Mouse (Mus musculus) intestine, embryonic 14.5 days (tissue): Measurements from ENCODE around the gene Tmem121. TPM values are rescaled to one million over a fixed set of nuclear protein-coding genes. Genes with fewer than 3 reads are reported as not detected.

Experiments used
- ATAC-seq: fragments of 200-750 bp; cut with Nextera tagmentation; replicated peaks from 2 replicates; pipeline ENCODE4 v1.8.0; 2017; ENCODE audit warnings: low read depth, moderate number of reproducible peaks, moderate TSS enrichment, moderate library complexity; ENCODE audit not compliant: low FRiP score, low TSS enrichment
- DNase-seq: peaks from one replicate; pipeline ENCODE4 v3.0.0-alpha.2; 2018; ENCODE audit warnings: low spot score
- H3K27ac ChIP-seq: fragments of 300-500 bp; sonication (generic); 2 replicates; pipeline ENCODE4 v1.5.1; 2014; ENCODE audit warnings: low read depth, mild to moderate bottlenecking, control low read depth
- H3K27me3 ChIP-seq: fragments of 300-500 bp; sonication (generic); replicated peaks from 2 replicates; pipeline ENCODE4 v1.6.1; 2014; ENCODE audit warnings: low read length, control low read depth; ENCODE audit not compliant: control insufficient read depth, insufficient read depth
- H3K36me3 ChIP-seq: fragments of 300-500 bp; sonication (generic); 2 replicates; pipeline ENCODE4 v1.6.1; 2014; ENCODE audit warnings: low read length, control low read depth; ENCODE audit not compliant: control insufficient read depth, insufficient read depth
- H3K4me1 ChIP-seq: fragments of 300-500 bp; sonication (generic); replicated peaks from 2 replicates; pipeline ENCODE4 v1.6.1; 2014; ENCODE audit warnings: low read length, control low read depth, mixed read lengths; ENCODE audit not compliant: control insufficient read depth, insufficient read depth
- H3K4me2 ChIP-seq: fragments of 300-500 bp; sonication (generic); 2 replicates; pipeline ENCODE4 v1.6.1; 2014; ENCODE audit warnings: low read length
- H3K4me3 ChIP-seq: fragments of 300-500 bp; sonication (generic); 2 replicates; pipeline ENCODE4 v1.5.1; 2014; ENCODE audit warnings: low read depth, low read length, control low read depth, mixed read lengths
- H3K9ac ChIP-seq: fragments of 300-500 bp; sonication (generic); 2 replicates; pipeline ENCODE4 v1.6.1; 2014; ENCODE audit warnings: mild to moderate bottlenecking, low read length
- H3K9me3 ChIP-seq: fragments of 300-500 bp; sonication (generic); 2 replicates; pipeline ENCODE4 v1.6.1; 2016; ENCODE audit warnings: low read length, control low read depth; ENCODE audit not compliant: control insufficient read depth
- WGBS: fragments of 180-500 bp; shearing (Covaris S2); extraction: QIAGEN DNeasy Blood & Tissue Kit; methylation state at CpG from one replicate; pipeline ENCODE4 v1.1.7; 2014; 5-methylcytosine and 5-hydroxymethylcytosine counted together
- polyA plus RNA-seq: library from polyadenylated mRNA; unstranded; fragments of >200 nt; fragmentation: Nextera tagmentation; extraction: Ambion mirVana; gene quantifications from 2 replicates; pipeline ENCODE4 v1.2.1, GENCODE M21; 2014

Tmem121 gene
- polyA plus RNA-seq, 1 experiment from 2014 or later: 6.6 TPM

DNA sequence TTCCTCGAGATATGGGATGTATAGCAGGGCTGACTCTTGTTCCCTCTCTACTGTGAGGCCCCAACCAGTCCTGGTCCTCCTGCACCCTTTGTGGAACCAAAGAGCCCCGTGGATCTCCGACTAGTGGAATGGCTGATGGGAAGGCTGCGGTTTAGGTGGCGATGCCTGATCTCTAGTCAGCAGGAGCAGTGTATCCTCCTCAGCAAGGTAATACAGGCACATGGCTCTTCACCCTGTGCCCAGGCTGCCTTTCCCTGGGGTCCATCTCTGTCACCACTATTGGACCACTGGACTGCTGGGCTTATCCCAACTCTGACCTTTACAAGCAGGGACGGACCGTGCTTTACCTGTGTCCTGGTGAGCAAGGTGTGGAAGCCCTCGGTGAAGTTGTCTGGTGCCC, 28.2 kb upstream of the Tmem121 start:
- Histone ChIP-seq H3K9me3 (no peaks in the 10 kb centered on the region), H3K9ac (no peak overlapping the region), H3K27me3 (no peaks in the 10 kb centered on the region), H3K4me2 (peak overlapping the region; percentile 89), H3K4me1 (peaks cover 11% of the 10 kb centered on the region), H3K36me3 (peaks cover 10% of the 10 kb centered on the region), H3K4me3 (no peak overlapping the region), H3K27ac (no peak overlapping the region)
- DNase-seq (no peak), ATAC-seq (no peak)
- WGBS: 81% methylated on average over 8 of the region's 8 CpGs

- DNase-seq: no peak
- no peak overlapping the region for H3K27ac ChIP-seq
- no peak for ATAC-seq
Measured at GRCm38 (mm10) chr12:113157971-113158370, 27.8 kb upstream of the Tmem121 start.

DNA sequence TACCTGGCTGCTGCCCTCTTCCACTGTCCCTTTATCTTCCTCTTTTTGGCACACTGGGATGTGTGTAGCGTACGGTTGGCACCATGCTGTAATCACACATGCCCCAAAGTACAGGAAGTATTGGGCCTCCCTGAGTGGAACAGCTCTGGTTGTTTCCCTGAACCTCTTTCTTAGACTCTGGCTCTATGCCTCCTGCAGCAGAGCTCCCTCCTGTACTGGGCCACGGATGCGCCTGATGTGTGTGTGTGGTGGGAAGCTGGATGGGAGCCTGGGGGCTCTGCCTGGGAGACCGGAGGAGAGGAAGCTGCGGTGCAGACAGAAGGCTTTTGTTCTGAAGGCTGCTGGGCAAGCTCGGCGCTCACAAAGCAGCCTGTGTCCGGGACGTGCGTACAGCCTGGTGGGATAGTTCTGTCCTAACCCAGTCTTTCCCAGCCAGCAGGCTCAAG, 22.1 kb upstream of the Tmem121 start:
- WGBS: 85% methylated on average over 11 of the region's 11 CpGs
- peak overlapping the region; percentile 43; the same call in 1 of the 2 replicates for H3K27ac ChIP-seq
- no peaks in the 10 kb centered on the region for H3K27me3 ChIP-seq
- ATAC-seq (peak; percentile 18; the same call in 1 of the 2 replicates), DNase-seq (no peak)
- peaks cover 26% of the 10 kb centered on the region for H3K36me3 ChIP-seq
- H3K4me2 ChIP-seq: no peak overlapping the region
- no peak overlapping the region for H3K4me3 ChIP-seq
- no peaks in the 10 kb centered on the region for H3K9me3 ChIP-seq
- no peak overlapping the region for H3K9ac ChIP-seq
- no peaks in the 10 kb centered on the region for H3K4me1 ChIP-seq

More at GRCm38 (mm10) chr12:113157971-113158370, 27.8 kb upstream of the Tmem121 start:
- Histone ChIP-seq H3K36me3 (peaks cover 14% of the 10 kb centered on the region), H3K4me1 (peaks cover 11% of the 10 kb centered on the region), H3K9ac (no peak overlapping the region), H3K4me2 (no peak overlapping the region), H3K27me3 (no peaks in the 10 kb centered on the region), H3K9me3 (no peaks in the 10 kb centered on the region), H3K4me3 (no peak overlapping the region)
- 92% methylated on average over 8 of the region's 8 CpGs for WGBS

- Histone ChIP-seq H3K4me2 (no peak overlapping the region), H3K27ac (no peak overlapping the region), H3K9me3 (no peaks in the 10 kb centered on the region), H3K27me3 (no peaks in the 10 kb centered on the region), H3K4me3 (no peak overlapping the region), H3K36me3 (peaks cover 10% of the 10 kb centered on the region), H3K9ac (no peak overlapping the region), H3K4me1 (no peaks in the 10 kb centered on the region)
- no peak for ATAC-seq
- WGBS: 75% methylated on average over 9 of the region's 9 CpGs
- no peak for DNase-seq
Measured at GRCm38 (mm10) chr12:113168031-113168536, 17.6 kb upstream of the Tmem121 start.

DNA sequence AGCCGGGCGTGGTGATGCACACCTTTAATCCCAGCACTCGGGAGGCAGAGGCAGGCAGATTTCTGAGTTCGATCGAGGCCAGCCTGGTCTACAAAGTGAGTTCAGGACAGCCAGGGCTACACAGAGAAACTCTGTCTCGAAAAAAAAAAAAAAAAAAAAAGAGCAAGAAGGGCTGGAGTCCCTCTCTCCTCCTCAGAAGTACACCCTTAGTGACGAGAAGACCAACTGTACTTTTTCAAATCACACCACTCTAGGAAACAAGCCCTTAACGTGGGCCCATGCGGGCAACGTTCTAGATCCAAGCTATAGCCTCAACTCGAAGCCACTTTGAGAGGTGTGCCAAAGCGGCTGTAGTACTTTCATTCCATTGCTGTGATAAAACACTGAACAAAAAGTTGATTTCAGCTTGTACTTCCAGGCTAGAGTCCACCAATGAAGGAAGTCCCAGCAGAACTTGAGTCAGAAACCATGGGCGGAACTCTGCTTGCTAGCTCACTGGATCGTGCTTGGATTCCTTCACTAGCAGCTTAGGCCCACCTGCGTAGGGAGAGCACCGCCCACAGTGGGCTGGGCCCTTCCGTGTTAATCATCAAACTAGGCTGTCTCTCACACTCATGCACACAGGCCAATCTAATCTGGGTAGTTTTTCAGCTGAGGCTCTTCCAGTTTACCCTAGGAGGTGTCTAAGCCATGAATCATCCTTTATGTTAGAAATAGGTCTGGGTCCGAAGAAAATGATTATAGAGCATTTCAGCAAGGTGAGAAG, 8.6 kb upstream of the Tmem121 start:
- Histone ChIP-seq H3K27me3 (no peaks in the 10 kb centered on the region), H3K27ac (no peak overlapping the region), H3K9ac (no peak overlapping the region), H3K4me1 (no peaks in the 10 kb centered on the region), H3K4me3 (no peak overlapping the region), H3K36me3 (no peaks in the 10 kb centered on the region), H3K9me3 (no peaks in the 10 kb centered on the region), H3K4me2 (no peak overlapping the region)
- ATAC-seq: no peak
- WGBS: 85% methylated on average over 18 of the region's 18 CpGs
- no peak for DNase-seq

DNA sequence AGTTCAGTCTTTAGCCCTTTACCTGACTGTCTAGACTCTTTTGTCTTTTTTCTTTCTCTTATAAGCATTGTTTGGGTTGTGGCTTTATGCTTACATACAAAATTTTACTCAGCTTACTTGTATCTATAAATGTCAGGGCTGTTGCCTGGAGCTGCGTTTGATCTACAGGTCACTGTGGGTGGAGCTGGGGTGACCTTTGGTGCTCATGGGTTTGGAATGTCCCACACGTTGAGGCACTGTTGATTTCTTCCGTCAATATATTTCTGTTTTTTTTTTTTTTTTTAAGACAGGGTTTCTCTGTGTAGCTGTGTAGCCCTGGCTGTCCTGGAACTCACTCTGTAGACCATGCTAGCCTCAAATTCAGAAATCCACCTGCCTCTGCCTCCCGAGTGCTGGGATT, 4.7 kb upstream of the Tmem121 start:
- H3K4me3 ChIP-seq: no peak overlapping the region
- WGBS: 41% methylated on average over 4 of the region's 4 CpGs

GRCm38 (mm10) chr12:113184945-113185344, 785 bp upstream of the Tmem121 start:
- 65% methylated on average over 5 of the region's 5 CpGs for whole genome bisulfite sequencing
- H3K27ac ChIP-seq: no peak overlapping the region

More for the DNA sequence above, 4.7 kb upstream of the Tmem121 start:
- Histone ChIP-seq H3K27me3 (peaks cover 6% of the 10 kb centered on the region; the same call in 1 of the 2 replicates), H3K9me3 (no peaks in the 10 kb centered on the region), H3K27ac (no peak overlapping the region), H3K4me2 (no peak overlapping the region), H3K4me1 (no peaks in the 10 kb centered on the region; the same call in 1 of the 2 replicates), H3K9ac (no peak overlapping the region), H3K36me3 (no peaks in the 10 kb centered on the region)
- DNase-seq: no peak
- ATAC-seq: no peak

DNA sequence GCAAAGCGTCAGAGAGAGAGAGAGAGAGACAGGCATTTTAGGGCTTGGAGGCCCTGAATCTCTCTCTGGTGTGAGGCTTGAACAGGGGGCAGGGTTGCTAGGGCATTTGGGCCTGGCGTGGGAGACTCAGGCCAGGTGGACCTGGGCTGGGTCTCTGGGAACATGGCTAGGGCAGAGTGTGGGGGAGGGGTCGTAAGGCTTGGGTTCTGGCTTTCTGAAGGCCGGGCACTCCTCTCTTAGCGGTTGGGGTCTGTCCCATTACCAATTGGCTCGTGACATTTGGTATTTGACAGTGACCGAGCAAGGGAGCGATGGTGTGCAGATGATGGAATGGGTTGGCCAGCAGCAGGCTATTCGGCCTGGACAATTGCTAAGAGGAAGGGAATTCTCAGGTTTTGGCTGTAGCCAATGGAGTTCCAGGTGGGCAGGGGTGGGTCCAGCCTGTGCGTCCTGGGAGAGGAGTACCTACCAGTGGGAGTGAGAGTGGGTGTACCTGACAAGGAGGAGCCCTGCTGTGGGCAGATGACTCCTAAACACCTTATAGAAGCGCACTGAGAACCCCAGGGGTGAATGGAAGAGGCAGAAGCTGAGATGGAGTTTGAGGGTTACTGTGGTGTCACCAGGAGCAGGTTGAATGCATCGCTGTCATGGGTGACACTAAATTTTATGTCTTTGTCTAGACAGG, 738 bp downstream of the Tmem121 start:
- Histone ChIP-seq H3K36me3 (no peaks in the 10 kb centered on the region; the same call in 1 of the 2 replicates), H3K27ac (no peak overlapping the region), H3K9ac (peak overlapping the region; percentile 37), H3K4me1 (peaks cover 13% of the 10 kb centered on the region; the same call in 1 of the 2 replicates), H3K27me3 (peaks cover 17% of the 10 kb centered on the region), H3K4me3 (peak overlapping the region; percentile 46), H3K4me2 (peak overlapping the region; percentile 57), H3K9me3 (no peaks in the 10 kb centered on the region)
- DNase-seq (no peak), ATAC-seq (no peak)
- 40% methylated on average over 12 of the region's 12 CpGs for WGBS

More at GRCm38 (mm10) chr12:113184945-113185344, 785 bp upstream of the Tmem121 start:
- ATAC-seq: no peak
- no peak overlapping the region for H3K4me2 ChIP-seq
- 0 out of 2 replicates have a peak overlapping the region, but pooled peaks have one; percentile 46 for H3K4me3 ChIP-seq
- H3K36me3 ChIP-seq: no peaks in the 10 kb centered on the region; the same call in 1 of the 2 replicates
- peaks cover 17% of the 10 kb centered on the region for H3K27me3 ChIP-seq
- H3K4me1 ChIP-seq: peaks cover 13% of the 10 kb centered on the region; the same call in 1 of the 2 replicates
- H3K9ac ChIP-seq: no peak overlapping the region
- H3K9me3 ChIP-seq: no peaks in the 10 kb centered on the region
- DNase-seq: no peak
